Mouse (Mus musculus): Measurements from ENCODE around the gene Kif5a. TPM values are rescaled to one million over a fixed set of nuclear protein-coding genes. Genes with fewer than 3 reads are reported as not detected.
"Not testable (repeated sequence)": the region's sequence is repeated elsewhere in the genome, so short reads cannot be mapped to it uniquely, and the experiment has no call there.

Gene Kif5a
- 100 to 1,000 TPM; 712 to 736 TPM for total RNA-seq (2021)

GRCm38 (mm10) chr10:127262548-127263398, at the start of gene Kif5a:
Gene Kif5a (minus strand): TSS chr10:127263348.
- DNase-seq (ENCODE audit: extremely low spot score in 1 of 2, low spot score in 1 of 2), result peak; percentile 60 to 70

- DNase-seq (ENCODE audit: extremely low spot score in 1 of 2, low spot score in 1 of 2), result no peak
Observed at GRCm38 (mm10) chr10:127312858-127313257, 49.7 kb upstream of the Kif5a start.

GRCm38 (mm10) chr10:127312356-127312676, 49.2 kb upstream of the Kif5a start:
- DNase-seq (ENCODE audit: extremely low spot score in 1 of 2, low spot score in 1 of 2), result peak; percentile 51 to 85

- peak; percentile 81 to 84 for DNase-seq (ENCODE audit: extremely low spot score in 1 of 2, low spot score in 1 of 2)
Observed at GRCm38 (mm10) chr10:127311476-127312355, 48.6 kb upstream of the Kif5a start, which contains the start of gene Mars. Gene Mars (minus strand): TSS chr10:127311786.

- no peak for DNase-seq (ENCODE audit: extremely low spot score in 1 of 2, low spot score in 1 of 2)
Observed at GRCm38 (mm10) chr10:127310523-127311475, 47.7 kb upstream of the Kif5a start.

- DNase-seq (ENCODE audit: extremely low spot score in 1 of 2, low spot score in 1 of 2), result not testable (repeated sequence)
Observed at GRCm38 (mm10) chr10:127309167-127309566, 46.0 kb upstream of the Kif5a start.

- DNase-seq (ENCODE audit: extremely low spot score in 1 of 2, low spot score in 1 of 2), result no peak
Observed at GRCm38 (mm10) chr10:127303136-127303535, 40.0 kb upstream of the Kif5a start.

GRCm38 (mm10) chr10:127300361-127300760, 37.2 kb upstream of the Kif5a start:
- no peak for DNase-seq (ENCODE audit: extremely low spot score in 1 of 2, low spot score in 1 of 2)

GRCm38 (mm10) chr10:127297015-127297871, 34.1 kb upstream of the Kif5a start:
- no peak for DNase-seq (ENCODE audit: extremely low spot score in 1 of 2, low spot score in 1 of 2)

GRCm38 (mm10) chr10:127295986-127296794, 33.0 kb upstream of the Kif5a start:
- DNase-seq (ENCODE audit: extremely low spot score in 1 of 2, low spot score in 1 of 2), result no peak

GRCm38 (mm10) chr10:127294895-127295510, 31.9 kb upstream of the Kif5a start:
- no peak for DNase-seq (ENCODE audit: extremely low spot score in 1 of 2, low spot score in 1 of 2)

- no peak for DNase-seq (ENCODE audit: extremely low spot score in 1 of 2, low spot score in 1 of 2)
Observed at GRCm38 (mm10) chr10:127293590-127294113, 30.5 kb upstream of the Kif5a start.

- DNase-seq (ENCODE audit: extremely low spot score in 1 of 2, low spot score in 1 of 2), result no peak
Observed at GRCm38 (mm10) chr10:127292987-127293538, 29.9 kb upstream of the Kif5a start.

GRCm38 (mm10) chr10:127291881-127292638, 28.9 kb upstream of the Kif5a start:
- DNase-seq (ENCODE audit: extremely low spot score in 1 of 2, low spot score in 1 of 2), result no peak

GRCm38 (mm10) chr10:127290930-127291880, 28.1 kb upstream of the Kif5a start:
- DNase-seq (ENCODE audit: extremely low spot score in 1 of 2, low spot score in 1 of 2), result no peak
